Mouse (Mus musculus) midbrain, embryonic 15.5 days (tissue): ENCODE data around the gene Cdh16. TPM values are rescaled to one million over a fixed set of nuclear protein-coding genes. Genes with fewer than 3 reads are reported as not detected.

Experiments
- ATAC-seq: fragments of 200-750 bp; cut with Nextera tagmentation; replicated peaks from 2 replicates; pipeline ENCODE4 v1.8.0; 2017; ENCODE audit warnings: moderate TSS enrichment
- H3K27ac ChIP-seq: fragments of 300-500 bp; sonication (generic); 2 replicates; pipeline ENCODE4 v1.5.1; 2015; ENCODE audit warnings: mild to moderate bottlenecking, inconsistent platforms
- H3K27me3 ChIP-seq: fragments of 300-500 bp; sonication (generic); replicated peaks from 2 replicates; pipeline ENCODE4 v1.6.1; 2015; ENCODE audit warnings: inconsistent platforms
- H3K36me3 ChIP-seq: fragments of 300-500 bp; sonication (generic); replicated peaks from 2 replicates; pipeline ENCODE4 v1.6.1; 2015; ENCODE audit warnings: inconsistent platforms
- H3K4me1 ChIP-seq: fragments of 300-500 bp; sonication (generic); 2 replicates; pipeline ENCODE4 v1.6.1; 2015; ENCODE audit warnings: inconsistent platforms
- H3K4me2 ChIP-seq: fragments of 300-500 bp; sonication (generic); 2 replicates; pipeline ENCODE4 v1.6.1; 2015; ENCODE audit warnings: inconsistent platforms, mild to moderate bottlenecking, moderate library complexity
- H3K4me3 ChIP-seq: fragments of 300-500 bp; sonication (generic); 2 replicates; pipeline ENCODE4 v1.5.1; 2015; ENCODE audit warnings: mild to moderate bottlenecking, inconsistent platforms
- H3K9ac ChIP-seq: fragments of 300-500 bp; sonication (generic); 2 replicates; pipeline ENCODE4 v1.6.1; 2015; ENCODE audit warnings: mild to moderate bottlenecking, inconsistent platforms
- H3K9me3 ChIP-seq: fragments of 300-500 bp; sonication (generic); 2 replicates; pipeline ENCODE4 v1.6.1; 2016; ENCODE audit warnings: inconsistent platforms
- WGBS: fragments of 180-500 bp; shearing (Covaris S2); methylation state at CpG from one replicate; pipeline ENCODE4 v1.1.7; 2015; ENCODE audit warnings: mixed read lengths; 5-methylcytosine and 5-hydroxymethylcytosine counted together
- polyA plus RNA-seq: library from polyadenylated mRNA; unstranded; fragments of >200 nt; fragmentation: Nextera tagmentation; extraction: Ambion mirVana; gene quantifications from 2 replicates; pipeline ENCODE4 v1.2.1, GENCODE M21; 2015

Cdh16 gene
- polyA plus RNA-seq, 1 experiment from 2014 or later, result not detected

DNA sequence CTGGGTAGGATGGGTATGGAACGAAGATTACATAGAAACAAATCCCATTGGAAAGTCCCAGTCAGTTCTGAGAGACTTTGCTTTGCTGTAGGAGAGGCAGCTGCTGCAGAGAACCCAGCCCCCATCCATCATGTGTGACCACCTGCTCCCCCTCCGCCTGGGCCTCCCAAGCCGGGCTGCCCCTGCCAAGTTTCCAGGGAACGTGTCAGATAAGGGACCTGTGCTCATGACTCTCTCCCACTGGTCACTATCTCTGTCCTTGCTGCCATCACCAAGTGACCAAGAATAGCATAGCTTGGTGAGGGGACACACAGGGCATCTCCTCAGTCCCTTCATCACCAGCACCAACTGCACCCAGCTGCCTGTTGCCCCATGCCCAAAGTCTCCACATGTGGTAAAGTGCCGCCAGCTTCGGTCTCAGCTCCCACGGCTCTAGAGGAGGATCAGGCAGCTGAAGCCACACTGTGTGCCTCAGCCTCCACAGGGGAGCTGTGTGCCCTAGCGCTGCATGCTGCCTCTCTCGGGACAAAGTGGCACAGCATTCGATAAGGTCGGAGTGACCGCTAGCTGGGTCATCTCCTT, 13.9 kb downstream of the Cdh16 start:
- H3K4me3 ChIP-seq, result no peak overlapping the region
- 85% methylated on average over 12 of the region's 12 CpGs for WGBS
- H3K36me3 ChIP-seq, result no peaks in the 10 kb centered on the region
- H3K9ac ChIP-seq, result no peak overlapping the region
- H3K27me3 ChIP-seq, result no peaks in the 10 kb centered on the region
- H3K4me2 ChIP-seq, result no peak overlapping the region
- H3K27ac ChIP-seq, result no peak overlapping the region
- ATAC-seq, result no peak
- no peaks in the 10 kb centered on the region for H3K9me3 ChIP-seq
- H3K4me1 ChIP-seq, result no peaks in the 10 kb centered on the region

DNA sequence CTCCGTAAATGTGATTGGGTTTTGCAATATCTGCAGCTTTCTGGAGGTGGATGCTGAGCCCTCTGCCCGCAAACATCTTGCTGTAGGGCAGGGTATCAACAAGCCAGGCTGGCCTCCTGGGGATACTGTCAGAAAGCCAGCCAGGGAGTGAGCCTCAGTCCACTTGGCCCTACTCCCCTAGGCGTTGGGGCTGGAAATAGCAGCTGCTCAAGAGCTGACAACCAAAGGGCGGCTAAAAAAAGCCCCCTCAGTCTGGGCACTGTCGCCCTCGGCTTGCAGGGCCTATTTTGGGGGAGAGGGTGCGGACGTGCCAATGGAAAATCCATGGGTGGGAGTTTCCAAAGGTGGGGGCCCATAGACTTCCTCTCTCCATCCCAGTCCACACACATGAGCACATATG, 15.0 kb downstream of the Cdh16 start:
- H3K9ac ChIP-seq, result no peak overlapping the region
- no peaks in the 10 kb centered on the region for H3K9me3 ChIP-seq
- WGBS, result 80% methylated on average over 8 of the region's 8 CpGs
- no peaks in the 10 kb centered on the region for H3K4me1 ChIP-seq
- no peak overlapping the region for H3K27ac ChIP-seq
- H3K36me3 ChIP-seq, result no peaks in the 10 kb centered on the region
- no peak overlapping the region for H3K4me3 ChIP-seq
- no peaks in the 10 kb centered on the region for H3K27me3 ChIP-seq
- no peak for ATAC-seq
- H3K4me2 ChIP-seq, result no peak overlapping the region

DNA sequence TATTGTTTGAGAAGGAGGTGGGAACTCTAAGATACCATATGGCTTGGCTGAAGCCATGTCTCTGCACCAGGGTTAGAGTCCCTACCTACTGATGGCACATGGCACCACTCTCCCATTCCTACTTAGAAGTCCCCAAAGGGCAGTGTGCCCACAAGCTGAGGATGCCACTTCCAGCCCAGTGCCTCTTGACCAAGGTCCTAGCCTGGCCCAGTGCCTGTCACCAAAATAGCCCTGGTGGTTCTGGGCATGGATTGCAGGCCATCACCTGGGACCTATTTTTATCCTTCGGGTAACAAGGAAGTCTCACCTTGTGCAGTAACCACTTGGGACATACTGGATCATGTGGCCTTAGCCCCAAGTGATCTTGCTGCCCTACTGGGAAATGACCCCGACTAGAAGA, 16.3 kb downstream of the Cdh16 start:
- Histone ChIP-seq H3K4me1 (no peaks in the 10 kb centered on the region), H3K9me3 (no peaks in the 10 kb centered on the region), H3K36me3 (no peaks in the 10 kb centered on the region), H3K9ac (no peak overlapping the region), H3K4me2 (no peak overlapping the region), H3K27ac (no peak overlapping the region), H3K4me3 (no peak overlapping the region), H3K27me3 (no peaks in the 10 kb centered on the region)
- WGBS, result 84% methylated on average over 2 of the region's 2 CpGs
- no peak for ATAC-seq

DNA sequence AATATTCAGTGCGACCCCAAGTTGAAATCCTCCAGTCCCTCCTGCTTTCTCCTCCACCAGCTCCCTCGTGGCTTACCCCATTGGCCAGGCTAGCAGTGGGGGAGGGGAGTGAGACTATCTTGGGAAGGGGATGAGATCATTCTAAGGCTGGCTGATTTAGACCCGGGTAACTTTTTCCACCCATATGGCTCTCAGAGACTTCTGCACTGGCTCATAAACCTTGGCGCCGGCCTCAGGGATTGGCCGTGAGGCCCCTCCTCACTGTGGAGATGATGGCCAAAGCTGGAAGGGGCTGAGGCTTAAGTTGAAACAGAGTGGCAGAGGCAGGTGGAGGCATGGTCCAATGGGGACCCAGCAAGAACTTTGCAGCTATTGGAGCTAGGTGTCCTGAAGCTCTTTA, 17.9 kb downstream of the Cdh16 start:
- Histone ChIP-seq H3K36me3 (no peaks in the 10 kb centered on the region), H3K4me1 (peaks cover 9% of the 10 kb centered on the region; the same call in 1 of the 2 replicates), H3K4me3 (no peak overlapping the region), H3K27ac (no peak overlapping the region), H3K4me2 (no peak overlapping the region), H3K27me3 (peaks cover 5% of the 10 kb centered on the region; the same call in 1 of the 2 replicates), H3K9ac (no peak overlapping the region), H3K9me3 (no peaks in the 10 kb centered on the region)
- ATAC-seq, result no peak
- WGBS, result 51% methylated on average over 6 of the region's 6 CpGs

DNA sequence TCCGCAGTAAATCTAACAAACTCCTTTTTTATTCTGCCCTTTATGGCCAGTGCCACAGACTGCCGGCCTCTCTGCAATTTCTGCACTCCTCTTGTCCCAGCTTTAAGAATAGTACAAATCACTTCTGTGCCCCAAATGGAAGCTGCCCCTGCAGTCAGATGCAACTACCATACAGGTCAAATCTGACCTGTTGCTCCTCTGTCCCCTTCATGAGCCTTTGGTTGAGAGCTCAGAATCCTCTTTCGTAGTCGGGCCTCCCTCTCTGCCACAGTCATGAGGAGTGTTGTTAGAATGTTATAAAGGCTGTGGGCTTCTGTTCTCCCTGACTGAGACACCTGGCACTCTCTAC, 21.0 kb downstream of the Cdh16 start:
- no peak overlapping the region for H3K9ac ChIP-seq
- no peaks in the 10 kb centered on the region for H3K9me3 ChIP-seq

DNA sequence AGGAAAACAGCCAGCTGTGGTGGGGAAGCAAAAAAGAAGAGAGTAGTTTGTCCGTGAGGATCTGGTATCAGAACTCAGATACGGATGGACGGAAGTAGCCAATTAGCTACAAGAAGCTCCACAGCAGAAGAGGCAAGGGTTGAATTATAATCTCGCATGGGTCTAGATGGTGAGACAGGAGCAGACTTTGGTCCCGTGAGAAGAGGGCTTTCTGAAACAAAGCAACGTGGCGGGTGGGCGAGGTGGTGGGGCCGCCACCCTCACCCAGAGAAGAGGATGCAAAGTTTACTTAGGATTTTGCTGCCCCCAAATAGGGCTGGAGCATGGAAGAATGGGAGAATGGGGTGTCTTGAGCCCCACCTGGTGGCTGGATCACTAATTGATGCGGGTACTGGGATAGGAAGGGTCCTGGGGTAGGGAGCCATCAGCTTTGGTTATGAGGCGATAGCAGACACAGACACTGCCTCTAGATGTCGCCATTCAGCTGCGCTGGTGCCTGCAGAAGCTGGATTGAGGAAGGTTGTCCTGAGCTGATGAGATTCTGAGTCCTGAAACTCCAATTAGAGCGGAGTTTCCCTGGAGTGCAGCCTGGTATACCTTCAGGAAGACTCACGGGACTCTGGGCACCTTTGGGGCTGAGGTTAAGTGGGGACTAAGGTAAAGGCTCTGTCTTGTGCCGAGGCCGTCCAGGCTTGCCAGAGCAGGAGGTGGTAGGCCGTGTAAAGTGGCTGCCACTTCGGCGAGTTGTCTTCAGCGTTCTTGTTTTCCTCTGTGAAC, 21.5 kb downstream of the Cdh16 start:
- Histone ChIP-seq H3K9ac (no peak overlapping the region), H3K9me3 (no peaks in the 10 kb centered on the region), H3K4me2 (peak overlapping the region; percentile 45), H3K4me3 (peak overlapping the region; percentile 15), H3K36me3 (no peaks in the 10 kb centered on the region), H3K27ac (no peak overlapping the region), H3K27me3 (peaks cover 9% of the 10 kb centered on the region; the same call in 1 of the 2 replicates), H3K4me1 (peaks cover 9% of the 10 kb centered on the region; the same call in 1 of the 2 replicates)
- ATAC-seq, result peak; percentile 92
- 20% methylated on average over 21 of the region's 21 CpGs for WGBS

More for the DNA sequence above, 21.0 kb downstream of the Cdh16 start:
- H3K4me2 ChIP-seq, result no peak overlapping the region
- H3K4me1 ChIP-seq, result peaks cover 9% of the 10 kb centered on the region; the same call in 1 of the 2 replicates
- no peak for ATAC-seq
- peaks cover 9% of the 10 kb centered on the region; the same call in 1 of the 2 replicates for H3K27me3 ChIP-seq
- no peak overlapping the region for H3K4me3 ChIP-seq
- WGBS, result 62% methylated on average over 4 of the region's 4 CpGs
- no peak overlapping the region for H3K27ac ChIP-seq
- no peaks in the 10 kb centered on the region for H3K36me3 ChIP-seq

DNA sequence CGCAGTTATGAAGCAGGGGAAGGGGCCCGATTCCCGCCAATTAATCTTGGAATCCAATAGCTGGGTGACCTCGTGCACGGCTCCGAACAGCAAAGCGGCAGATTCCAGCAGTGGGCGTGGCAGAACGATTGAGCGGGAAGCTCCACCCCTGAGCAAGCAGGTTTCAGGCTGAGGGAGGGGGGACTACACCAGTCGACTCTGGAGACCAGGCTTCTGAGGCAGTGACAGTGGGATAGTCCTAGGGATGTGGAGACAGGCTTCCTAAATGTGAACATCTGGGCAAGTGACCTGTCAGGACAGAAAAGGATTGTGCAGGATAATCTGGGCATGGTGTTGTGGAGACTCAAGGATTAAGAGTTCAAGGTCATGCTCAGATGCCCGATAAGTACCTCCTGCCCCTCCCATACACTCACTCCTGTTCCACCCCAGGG, 22.2 kb downstream of the Cdh16 start:
- peak overlapping the region; percentile 15; the same call in 1 of the 2 replicates for H3K4me3 ChIP-seq
- H3K4me2 ChIP-seq, result peak overlapping the region; percentile 45
- no peak overlapping the region for H3K9ac ChIP-seq
- H3K9me3 ChIP-seq, result no peaks in the 10 kb centered on the region
- no peak overlapping the region for H3K27ac ChIP-seq
- WGBS, result 0% methylated on average over 12 of the region's 12 CpGs
- ATAC-seq, result peak; percentile 53; the same call in 1 of the 2 replicates
- H3K27me3 ChIP-seq, result peaks cover 9% of the 10 kb centered on the region; the same call in 1 of the 2 replicates
- no peaks in the 10 kb centered on the region for H3K36me3 ChIP-seq
- H3K4me1 ChIP-seq, result peaks cover 9% of the 10 kb centered on the region; the same call in 1 of the 2 replicates

DNA sequence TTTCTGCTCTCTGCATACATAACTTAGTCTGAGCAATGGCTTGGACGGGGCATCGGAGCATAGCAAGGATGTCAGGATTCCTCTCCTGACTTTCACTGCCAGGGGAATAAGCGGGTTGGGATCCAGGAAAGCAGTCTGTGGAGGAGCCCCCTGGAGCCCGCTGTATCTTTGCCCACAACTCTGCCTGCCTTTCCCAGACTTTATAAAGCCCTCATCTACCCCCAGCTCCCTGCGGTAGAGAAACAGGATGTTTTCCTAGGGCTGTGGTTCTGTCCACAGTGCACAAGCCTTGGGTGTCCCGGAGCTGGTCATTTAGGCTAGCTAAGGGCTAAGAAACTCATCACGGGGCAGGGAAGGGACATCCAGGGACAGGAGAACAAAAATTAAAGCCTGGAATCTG, 22.8 kb downstream of the Cdh16 start:
- Histone ChIP-seq H3K9me3 (no peaks in the 10 kb centered on the region), H3K27ac (no peak overlapping the region), H3K36me3 (no peaks in the 10 kb centered on the region), H3K27me3 (peaks cover 9% of the 10 kb centered on the region; the same call in 1 of the 2 replicates), H3K9ac (no peak overlapping the region), H3K4me3 (no peak overlapping the region), H3K4me2 (no peak overlapping the region), H3K4me1 (peaks cover 9% of the 10 kb centered on the region; the same call in 1 of the 2 replicates)
- 24% methylated on average over 7 of the region's 7 CpGs for WGBS
- ATAC-seq, result no peak

DNA sequence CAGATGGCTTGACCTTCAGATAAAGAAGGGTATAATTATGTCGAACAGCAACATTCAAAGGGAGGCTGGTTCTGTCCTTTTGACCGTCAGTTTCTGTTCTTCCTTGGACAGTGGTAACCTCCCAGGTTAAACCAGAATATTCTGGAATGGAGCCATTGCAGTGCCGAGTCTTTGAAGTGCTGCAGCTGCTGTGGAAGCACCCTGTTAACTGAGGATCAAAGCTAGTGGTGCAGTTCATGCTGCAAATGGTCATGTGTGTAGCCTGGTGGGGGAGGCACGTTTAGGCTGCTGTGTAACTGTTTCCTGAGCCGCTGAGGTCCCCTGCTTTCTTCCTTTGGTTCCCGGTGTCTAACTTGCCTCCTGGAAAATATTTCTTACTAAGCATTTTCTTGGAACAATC, 25.7 kb downstream of the Cdh16 start:
- Histone ChIP-seq H3K4me3 (no peak overlapping the region), H3K27ac (no peak overlapping the region), H3K27me3 (peaks cover 9% of the 10 kb centered on the region; the same call in 1 of the 2 replicates), H3K9ac (no peak overlapping the region), H3K36me3 (peaks cover 11% of the 10 kb centered on the region; the same call in 1 of the 2 replicates), H3K9me3 (no peaks in the 10 kb centered on the region), H3K4me1 (peaks cover 9% of the 10 kb centered on the region; the same call in 1 of the 2 replicates), H3K4me2 (no peak overlapping the region)
- no peak for ATAC-seq
- 68% methylated on average over 6 of the region's 6 CpGs for WGBS

DNA sequence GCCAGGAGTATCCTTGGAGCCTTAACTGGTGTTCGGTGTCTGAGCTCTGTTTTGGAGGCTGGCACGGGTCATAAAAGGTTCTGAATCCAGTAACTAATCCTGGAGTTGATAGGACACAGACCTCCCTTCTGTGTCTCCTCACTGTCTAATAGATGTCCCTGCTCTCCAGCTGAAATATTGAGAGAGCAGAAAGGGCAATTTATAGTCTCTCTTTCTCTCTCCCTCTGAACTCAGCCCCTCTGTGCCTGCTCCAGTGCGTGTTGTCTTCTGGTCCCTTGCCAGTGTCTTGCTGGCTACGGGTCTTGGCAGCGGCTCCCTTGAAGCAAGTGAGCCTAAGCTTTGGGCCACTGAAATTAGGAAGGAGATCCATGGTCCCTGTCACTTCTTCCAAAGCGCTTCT, 26.5 kb downstream of the Cdh16 start:
- 81% methylated on average over 6 of the region's 6 CpGs for WGBS
- Histone ChIP-seq H3K4me3 (no peak overlapping the region), H3K9ac (no peak overlapping the region), H3K27me3 (peaks cover 9% of the 10 kb centered on the region; the same call in 1 of the 2 replicates), H3K4me2 (no peak overlapping the region), H3K36me3 (peaks cover 11% of the 10 kb centered on the region; the same call in 1 of the 2 replicates), H3K4me1 (peaks cover 10% of the 10 kb centered on the region), H3K27ac (no peak overlapping the region), H3K9me3 (no peaks in the 10 kb centered on the region)
- ATAC-seq, result no peak

DNA sequence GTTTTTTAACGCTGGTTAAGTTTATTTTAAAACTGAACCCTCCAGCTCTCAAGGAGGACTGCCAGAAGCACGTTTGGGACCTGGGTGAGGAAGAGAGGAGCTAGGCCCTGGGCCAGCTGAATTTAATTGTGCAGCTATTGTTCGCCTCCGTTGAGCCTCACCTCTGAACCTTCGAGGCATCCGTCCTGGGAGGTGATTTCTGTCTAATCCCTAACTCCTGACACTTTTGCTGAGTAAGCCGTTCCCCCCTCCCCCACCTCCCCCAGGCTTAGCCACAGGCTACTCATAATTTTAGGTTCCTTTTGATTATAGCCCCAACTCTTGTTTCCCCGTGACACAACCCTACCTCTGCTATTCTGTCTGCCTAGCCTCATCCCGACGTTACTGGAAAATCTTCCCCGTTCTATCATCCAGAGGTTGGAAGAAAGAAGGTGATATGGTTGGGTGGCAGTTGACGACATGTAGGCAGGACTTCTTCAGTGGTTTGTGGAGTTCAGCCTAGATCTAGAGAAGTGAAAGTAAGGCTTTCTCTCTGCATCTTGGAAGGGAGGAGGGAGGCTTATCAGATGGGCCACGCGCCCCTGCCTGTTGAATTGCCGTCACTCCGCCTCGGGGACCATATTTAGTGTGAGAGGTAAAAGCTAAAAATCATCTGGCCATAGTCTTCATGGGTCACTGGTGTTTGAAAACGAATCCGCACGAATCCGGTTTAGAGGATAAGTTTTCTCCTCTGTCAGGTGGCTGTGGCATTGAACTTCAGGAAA, 28.2 kb downstream of the Cdh16 start:
- Histone ChIP-seq H3K9ac (no peak overlapping the region), H3K4me1 (peaks cover 11% of the 10 kb centered on the region), H3K4me2 (no peak overlapping the region), H3K27ac (no peak overlapping the region), H3K36me3 (peaks cover 11% of the 10 kb centered on the region; the same call in 1 of the 2 replicates), H3K27me3 (0 out of 2 replicates have a peak, but pooled peaks cover 4% of the 10 kb centered on the region), H3K9me3 (no peaks in the 10 kb centered on the region), H3K4me3 (no peak overlapping the region)
- no peak for ATAC-seq
- 86% methylated on average over 21 of the region's 21 CpGs for WGBS
